Mouse (Mus musculus) leukemia stem cell, adult 10-12 weeks (primary cell): ENCODE results near the gene Olfr1260. TPM values are rescaled to one million over a fixed set of nuclear protein-coding genes. Genes with fewer than 3 reads are reported as not detected.

Experiments used
- polyA plus RNA-seq: library from polyadenylated mRNA; stranded (reverse); fragments of >175 nt; gene quantifications from 2 replicates; pipeline ENCODE4 v1.2.3, GENCODE M21; 2012; ENCODE audit warnings: low replicate concordance

Gene Olfr1260
- not detected in 2 replicates for polyA plus RNA-seq

DNA sequence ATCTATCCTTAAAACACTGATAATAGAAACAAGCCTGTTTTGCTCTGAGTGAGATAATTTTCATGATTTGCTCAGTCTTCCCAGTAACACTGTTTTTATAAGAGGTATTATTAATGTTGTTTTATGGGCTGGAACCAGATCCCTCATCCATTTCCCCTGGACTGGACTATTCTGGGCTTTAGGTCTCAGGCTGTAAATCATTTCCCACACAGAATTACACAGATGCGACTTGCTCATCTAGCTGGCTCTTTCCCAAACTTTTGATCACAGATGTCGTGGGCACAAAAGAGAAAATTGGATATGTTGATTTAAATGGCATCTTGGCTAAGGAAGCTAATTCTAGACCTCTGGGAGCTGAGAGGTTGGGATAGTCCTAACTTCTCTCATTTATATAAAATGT is at the start of gene Olfr1260:
Olfr1260 (plus strand) TSS at position 157 of the 400 bp plus-strand sequence.

GRCm38 (mm10) chr2:89927009-89927408 is 47.1 kb upstream of the Olfr1260 start, which contains the start of gene Olfr1258:
Olfr1258 (plus strand) TSS chr2:89927309.

GRCm38 (mm10) chr2:89948564-89948963 is 25.6 kb upstream of the Olfr1260 start, which contains the start of gene Olfr1259:
Olfr1259 (minus strand) TSS chr2:89948664.

DNA sequence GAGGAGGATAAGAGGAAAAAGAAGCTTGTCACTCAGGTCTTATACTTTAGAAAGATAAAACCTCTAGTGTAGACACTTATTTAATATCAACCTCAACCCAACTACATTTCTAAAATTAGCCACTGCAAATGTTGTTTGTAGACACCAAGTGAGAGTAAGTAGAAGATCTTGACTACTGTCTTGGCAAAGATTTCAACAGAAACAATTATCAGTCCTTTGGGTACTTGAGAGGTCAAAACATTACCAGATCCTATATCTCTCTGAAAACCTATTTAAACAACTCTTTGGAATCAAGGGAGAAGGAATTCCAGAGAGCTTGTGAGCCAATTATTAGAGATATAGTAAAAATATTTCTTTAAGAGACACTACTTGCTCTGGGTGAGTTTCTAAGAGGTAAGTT is 16.8 kb downstream of the Olfr1260 start, which contains the start of gene Olfr1261:
Olfr1261 (plus strand) TSS at position 301 of the 400 bp plus-strand sequence.

DNA sequence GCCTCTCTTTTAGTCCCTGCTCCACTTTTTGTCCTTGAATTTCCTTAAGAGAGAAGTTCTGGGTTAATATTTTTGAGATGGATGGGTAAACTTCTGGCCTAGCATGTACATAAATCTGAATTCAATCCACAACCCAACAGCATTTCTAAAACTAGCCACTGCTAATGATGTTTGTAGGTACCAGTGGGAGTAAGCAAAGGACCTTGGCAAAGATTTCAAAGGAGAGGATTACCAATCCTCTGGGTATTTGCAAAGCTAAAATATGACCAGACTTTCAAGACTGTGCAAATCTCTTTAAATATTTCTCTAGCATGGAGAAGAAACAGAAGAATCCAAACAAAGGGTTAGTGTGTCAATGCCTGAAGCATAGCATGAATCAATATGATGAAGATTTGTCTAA is 25.7 kb downstream of the Olfr1260 start, which contains the start of gene Olfr1262:
Olfr1262 (plus strand) TSS at position 301 of the 400 bp plus-strand sequence.

GRCm38 (mm10) chr2:90011831-90012230 is 37.7 kb downstream of the Olfr1260 start, which contains the start of gene Olfr1263:
Olfr1263 (plus strand) TSS chr2:90012131.

DNA sequence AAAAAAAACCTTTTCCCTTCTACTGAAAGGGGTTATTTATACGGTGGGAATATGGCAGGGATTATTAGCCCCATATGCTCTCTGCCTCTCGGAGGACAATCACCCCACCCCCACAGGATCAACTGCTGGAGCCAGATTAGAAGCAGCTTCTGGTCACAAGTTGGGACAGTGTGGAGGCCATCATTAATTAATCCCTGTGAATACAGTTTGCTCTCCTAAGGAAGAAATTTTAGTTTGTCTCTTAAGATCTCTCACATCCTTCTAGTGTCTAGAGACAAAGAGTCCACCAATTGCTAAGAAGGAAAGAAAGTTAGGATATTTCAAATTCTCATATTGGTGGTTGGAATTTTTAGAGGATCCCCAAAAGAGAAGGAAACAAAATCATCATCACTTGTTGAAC is 51.3 kb downstream of the Olfr1260 start, which contains the start of gene Olfr1264:
Olfr1264 (minus strand) TSS at position 101 of the 400 bp plus-strand sequence.

Other genes with a start within 250 kb of the Olfr1260 start
- not detected in 2 replicates for gene Olfr1252, start 249.3 kb upstream of the Olfr1260 start, polyA plus RNA-seq
- gene Olfr1253, start 217.2 kb upstream of the Olfr1260 start, polyA plus RNA-seq, result 0.05 TPM in 1 of 2 replicates, not detected in the other
- gene Olfr1254, start 180.7 kb upstream of the Olfr1260 start, polyA plus RNA-seq, result not detected in 2 replicates
- gene Olfr1255, start 162.3 kb upstream of the Olfr1260 start, polyA plus RNA-seq, result not detected in 2 replicates
- gene Olfr1256, start 132.8 kb upstream of the Olfr1260 start, polyA plus RNA-seq, result not detected in 2 replicates
- not detected in 2 replicates for gene Olfr48, start 126.1 kb upstream of the Olfr1260 start, polyA plus RNA-seq
- gene Olfr1257, start 95.9 kb upstream of the Olfr1260 start, polyA plus RNA-seq, result not detected in 2 replicates
- gene Olfr1258, start 47.0 kb upstream of the Olfr1260 start, polyA plus RNA-seq, result not detected in 2 replicates
- not detected in 2 replicates for gene Olfr1259, start 25.7 kb upstream of the Olfr1260 start, polyA plus RNA-seq
- gene Olfr1261, start 16.9 kb downstream of the Olfr1260 start, polyA plus RNA-seq, result not detected in 2 replicates
- gene Olfr1262, start 25.8 kb downstream of the Olfr1260 start, polyA plus RNA-seq, result not detected in 2 replicates
- not detected in 2 replicates for gene Olfr1263, start 37.8 kb downstream of the Olfr1260 start, polyA plus RNA-seq
- not detected in 2 replicates for gene Olfr1264, start 51.2 kb downstream of the Olfr1260 start, polyA plus RNA-seq
- gene Olfr1265, start 61.0 kb downstream of the Olfr1260 start, polyA plus RNA-seq, result not detected in 2 replicates
- not detected in 2 replicates for gene Olfr140, start 89.3 kb downstream of the Olfr1260 start, polyA plus RNA-seq
- not detected in 2 replicates for gene Olfr1269, start 147.1 kb downstream of the Olfr1260 start, polyA plus RNA-seq
- gene Olfr32, start 168.0 kb downstream of the Olfr1260 start, polyA plus RNA-seq, result not detected in 2 replicates
- not detected in 2 replicates for gene Olfr1270, start 178.8 kb downstream of the Olfr1260 start, polyA plus RNA-seq